Mouse (Mus musculus) right cerebral cortex, adult 2 months (tissue): Measurements from ENCODE around the gene Dusp3.

Source experiments
- DNase-seq, 2 experiments: peaks; one replicate each; pipeline ENCODE4 v3.0.0; 2021 to 2022; ENCODE audit warnings: low spot score in 2 of 2

Dusp3 gene

GRCm38 (mm10) chr11:101986913-101987312 is at the start of gene Dusp3:
Gene Dusp3 (minus strand): TSS chr11:101987013.
- no peak for DNase-seq

GRCm38 (mm10) chr11:102036336-102036735 is 49.5 kb upstream of the Dusp3 start:
- no peak for DNase-seq

DNA sequence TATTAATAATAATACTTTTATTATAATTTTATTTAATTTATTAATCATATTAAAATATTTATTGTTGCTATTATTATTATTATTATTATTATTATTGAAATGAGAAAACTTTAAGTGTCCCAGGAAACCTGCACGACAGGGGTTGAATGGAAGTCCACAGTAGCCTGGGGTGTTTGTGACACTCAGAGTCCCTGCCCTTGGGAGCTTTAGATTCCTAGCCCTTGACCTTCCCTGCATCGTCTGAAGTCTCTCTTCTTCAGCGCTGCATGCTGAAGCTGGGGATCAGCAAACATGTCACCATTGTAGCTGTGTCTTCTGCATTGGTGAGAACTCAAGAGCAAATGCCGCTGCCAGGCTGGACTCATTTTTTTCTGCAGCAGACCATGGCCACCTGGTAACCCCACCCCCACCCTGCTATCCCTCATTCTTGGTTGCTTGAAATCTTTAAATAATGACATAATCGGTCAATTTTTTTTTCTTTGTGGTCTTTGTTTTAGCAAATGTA is 48.7 kb upstream of the Dusp3 start:
- DNase-seq, result no peak

DNA sequence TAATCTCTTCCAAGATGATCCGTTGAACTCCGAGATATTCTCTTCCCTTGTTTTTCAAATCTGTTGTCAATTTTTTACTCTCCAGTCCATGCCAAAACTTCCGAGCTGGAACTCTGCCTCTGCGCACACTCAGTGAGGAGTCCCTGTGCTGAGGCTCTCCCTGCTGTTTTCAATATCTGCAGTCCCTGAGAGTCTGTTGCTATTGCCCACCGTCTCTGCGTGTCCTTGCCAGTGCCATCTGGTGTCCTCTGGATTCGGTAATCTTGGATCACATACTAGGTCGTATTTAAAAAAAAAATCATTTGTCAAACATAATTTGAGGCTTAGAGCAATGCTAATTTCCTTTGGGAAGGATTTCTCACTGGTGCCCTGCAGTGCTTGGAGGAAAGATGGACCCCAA is 48.1 kb upstream of the Dusp3 start:
- DNase-seq, result no peak

GRCm38 (mm10) chr11:102033055-102033591 is 46.3 kb upstream of the Dusp3 start:
- no peak for DNase-seq

GRCm38 (mm10) chr11:102031149-102031548 is 44.3 kb upstream of the Dusp3 start:
- DNase-seq, result peak; percentile 53 to 56

- no peak for DNase-seq
Measured at GRCm38 (mm10) chr11:102029966-102030365, 43.2 kb upstream of the Dusp3 start.

DNA sequence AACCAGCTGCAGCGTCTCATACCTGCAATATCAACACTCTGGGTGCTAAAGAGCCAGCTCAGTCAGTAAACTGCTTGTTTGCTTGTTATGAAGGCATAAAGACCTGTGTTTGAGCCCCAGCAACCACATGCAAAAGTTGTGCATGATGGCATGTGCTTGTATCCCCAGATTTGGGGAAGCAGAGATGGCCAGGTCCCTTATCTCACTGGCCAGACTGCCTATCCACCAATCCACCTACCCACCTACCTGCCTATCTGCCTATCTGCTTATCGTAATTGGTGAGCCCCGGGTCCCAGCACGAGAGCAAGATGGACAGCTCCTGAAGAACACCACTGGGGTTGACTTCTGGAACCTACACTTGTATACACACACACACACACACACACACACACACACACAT is 42.5 kb upstream of the Dusp3 start:
- DNase-seq, result no peak

DNA sequence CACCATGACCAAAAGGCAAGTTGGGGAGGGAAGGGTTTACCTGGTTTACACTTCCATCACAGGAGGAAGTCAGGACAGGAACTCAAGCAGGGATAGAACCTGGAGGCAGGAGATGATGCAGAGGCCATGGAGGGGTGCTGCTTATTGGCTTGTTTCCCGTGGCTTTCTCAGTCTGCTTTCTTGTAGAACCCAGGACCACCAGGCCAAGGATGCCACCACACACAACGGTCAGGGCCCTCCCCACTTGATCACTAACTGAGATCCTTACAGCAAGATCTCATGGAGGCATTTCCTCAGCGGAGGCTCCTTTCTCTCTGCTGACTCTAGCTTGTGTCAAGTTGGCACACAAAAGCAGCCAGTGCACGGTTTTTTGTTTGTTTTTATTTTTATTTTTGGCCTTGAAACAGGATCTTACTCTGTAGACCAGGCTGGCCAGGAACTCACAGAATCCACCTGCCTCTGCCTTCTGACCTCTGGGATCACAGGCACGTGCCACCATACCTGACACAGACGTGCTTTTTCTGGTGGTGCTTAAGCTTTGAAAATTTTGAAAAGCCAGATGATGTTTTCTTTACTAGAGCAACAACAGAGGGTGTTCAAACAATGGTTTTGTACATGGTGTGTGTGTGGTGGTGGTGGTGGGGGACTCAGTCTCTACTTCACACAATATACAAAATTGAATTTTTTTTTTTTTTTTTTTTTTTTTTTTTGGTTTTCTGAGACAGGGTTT is 41.4 kb upstream of the Dusp3 start, which contains the start of gene Mpp3:
TSS of gene Mpp3 (minus strand) at position 375 of the 730 bp plus-strand sequence.
- DNase-seq, result no peak

DNA sequence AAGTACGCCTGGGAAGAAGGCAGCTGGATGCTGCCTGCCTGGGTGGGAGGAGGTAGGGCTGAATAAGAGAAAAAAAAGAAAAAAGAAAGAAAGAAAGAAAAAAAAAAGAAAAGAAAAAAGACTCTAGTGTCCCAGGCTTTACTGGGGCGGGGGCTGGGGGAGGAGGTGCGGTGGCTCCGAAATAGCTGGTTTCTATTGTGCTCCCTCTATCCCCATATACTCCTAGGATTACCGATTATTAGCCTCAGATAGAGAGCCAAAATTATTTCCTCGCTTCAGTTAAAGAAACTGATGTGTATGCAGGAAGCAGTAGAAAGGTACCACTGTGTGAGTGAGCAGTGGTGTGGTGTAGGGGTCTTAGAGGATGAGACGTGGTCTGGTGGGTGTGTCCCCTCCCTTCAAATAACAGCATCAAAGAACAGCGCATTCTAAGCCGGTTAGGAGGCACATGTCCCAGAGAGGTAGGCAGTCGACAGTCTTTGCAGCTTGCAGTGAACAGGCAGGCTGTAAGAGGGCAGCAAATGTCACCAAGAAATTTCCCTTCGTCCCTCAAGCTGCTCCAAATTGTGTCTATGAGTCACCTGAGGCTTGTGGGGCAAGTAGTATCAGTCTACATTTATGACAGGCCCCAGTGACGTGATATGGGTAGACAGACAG is 40.7 kb upstream of the Dusp3 start:
- DNase-seq, result no peak

- DNase-seq, result peak; percentile 56 to 60
Measured at GRCm38 (mm10) chr11:102026694-102027360, 40.0 kb upstream of the Dusp3 start.

DNA sequence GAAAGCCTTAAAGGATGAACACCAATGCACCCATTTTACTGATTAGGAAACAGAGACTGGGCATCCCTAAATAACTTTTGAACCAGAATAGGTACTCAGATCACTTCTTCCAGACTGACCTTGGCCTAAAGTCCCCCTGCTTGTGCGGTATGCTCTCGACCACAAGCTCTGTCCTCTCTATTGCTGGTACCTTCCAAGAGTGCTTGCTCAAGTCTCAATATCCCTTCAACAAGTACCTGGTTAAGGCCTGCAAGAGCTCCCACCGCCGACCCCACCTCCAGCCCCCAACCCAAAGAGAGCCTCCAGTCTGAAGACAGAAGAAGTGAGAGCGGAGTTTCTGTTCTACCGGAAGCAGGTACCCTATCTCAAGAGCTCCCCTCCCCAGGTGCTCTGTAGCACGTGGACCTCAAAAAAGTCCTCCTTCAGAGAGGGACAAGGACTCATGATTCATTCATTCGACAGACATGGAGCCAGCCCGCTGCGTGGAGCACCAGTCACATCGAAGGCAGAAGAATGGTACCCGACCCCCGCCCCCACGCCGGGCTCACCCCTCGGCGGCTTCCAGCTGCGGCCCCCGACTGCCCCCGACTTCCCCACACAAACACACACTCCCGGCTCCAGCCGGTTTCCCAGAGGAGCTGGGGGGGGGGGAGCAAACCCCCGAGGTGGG is 39.3 kb upstream of the Dusp3 start:
- DNase-seq, result peak in 1 of 2 experiments; percentile 42

GRCm38 (mm10) chr11:102025354-102025753 is 38.5 kb upstream of the Dusp3 start:
- DNase-seq, result no peak

DNA sequence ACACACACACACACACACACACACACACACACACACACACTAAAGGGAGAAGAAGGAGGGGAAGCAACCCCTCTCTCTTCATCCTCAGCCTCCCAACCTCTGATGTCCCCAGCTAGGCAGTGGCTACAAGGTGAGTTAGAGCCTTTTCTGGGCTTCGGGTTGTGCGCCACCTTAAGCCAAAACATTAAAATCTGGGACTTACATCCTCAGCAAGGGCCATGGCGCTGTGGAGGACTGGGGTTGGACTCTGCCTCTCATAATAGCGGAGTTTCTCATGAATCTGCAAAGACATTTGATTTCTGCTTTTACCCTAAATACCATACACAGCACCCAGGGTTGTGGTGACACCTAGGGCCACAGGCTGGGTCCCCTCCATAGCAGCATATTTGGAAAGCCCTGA is 38.1 kb upstream of the Dusp3 start:
- DNase-seq, result no peak

DNA sequence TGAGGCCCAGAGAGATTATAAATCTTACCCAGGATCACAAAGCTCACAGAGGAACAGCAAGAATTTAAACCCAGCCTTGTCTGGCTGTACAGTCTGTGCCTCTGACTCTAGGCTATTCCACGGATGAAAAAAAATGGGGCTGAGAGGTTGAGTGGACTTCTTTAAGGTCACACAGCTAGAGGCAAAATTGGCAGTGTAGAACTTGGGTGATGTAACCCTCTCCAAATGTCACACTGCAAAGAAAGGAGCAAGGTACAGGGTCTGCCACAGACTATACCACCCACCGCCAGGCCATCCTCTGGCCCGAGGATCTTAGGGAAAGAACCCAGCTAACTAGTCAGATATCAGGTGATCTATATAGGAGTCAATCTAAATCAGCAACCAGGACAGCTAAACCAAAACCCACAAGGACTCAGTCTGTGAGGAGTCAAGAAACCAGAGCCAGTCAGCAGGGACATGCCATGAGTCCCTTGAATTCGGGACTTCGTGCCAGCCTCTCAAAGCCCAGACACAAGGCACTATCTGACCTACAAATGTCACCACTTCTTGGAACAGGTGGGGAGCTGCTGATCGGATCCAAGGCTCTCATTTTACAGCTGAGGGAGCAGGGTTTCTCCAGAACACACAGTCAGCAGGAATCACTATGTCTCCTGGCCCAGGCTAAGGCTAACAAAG is 37.4 kb upstream of the Dusp3 start:
- DNase-seq, result no peak

GRCm38 (mm10) chr11:102023406-102023805 is 36.6 kb upstream of the Dusp3 start:
- DNase-seq, result peak; percentile 60 to 64

DNA sequence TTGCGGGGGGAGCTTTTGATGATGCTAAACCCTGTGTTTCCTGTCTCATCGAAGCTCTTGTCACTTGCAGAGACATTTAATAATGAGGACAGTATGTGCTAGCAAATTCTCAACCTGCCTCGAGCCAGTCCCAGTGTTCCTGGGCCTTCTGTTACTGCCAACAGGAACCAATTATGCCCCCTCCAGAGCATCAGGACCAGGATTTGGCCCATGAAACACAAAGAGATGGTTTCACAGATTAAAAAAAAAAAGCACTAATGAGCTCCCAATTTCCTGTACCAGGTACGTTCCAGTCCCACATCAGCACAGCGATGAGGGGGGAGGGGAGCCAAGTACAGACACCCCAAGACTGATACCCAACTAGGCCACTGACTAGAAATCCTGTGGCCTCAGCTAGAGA is 34.4 kb upstream of the Dusp3 start:
- DNase-seq, result no peak

DNA sequence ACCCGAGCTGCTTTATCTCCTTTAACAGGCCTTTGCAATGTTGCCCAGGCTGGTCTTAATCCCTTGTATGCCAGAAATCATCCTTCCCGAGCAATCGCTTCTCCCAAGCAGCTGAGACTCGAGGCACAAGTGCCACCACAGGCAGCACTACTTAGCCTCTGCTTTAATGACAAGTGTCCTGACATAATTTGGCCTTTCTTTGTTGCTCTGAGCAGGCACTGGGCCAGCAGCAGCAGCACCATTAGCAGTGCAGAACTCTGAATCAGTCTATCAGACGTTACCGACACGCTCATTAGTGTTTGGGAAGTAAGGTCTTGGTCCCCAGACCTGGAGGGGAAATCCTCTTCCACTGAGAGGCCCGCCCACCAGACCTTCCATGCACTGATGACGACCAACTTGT is 32.9 kb upstream of the Dusp3 start:
- DNase-seq, result no peak

GRCm38 (mm10) chr11:102016136-102016535 is 29.3 kb upstream of the Dusp3 start:
- DNase-seq, result no peak

GRCm38 (mm10) chr11:102015472-102015871 is 28.7 kb upstream of the Dusp3 start:
- no peak for DNase-seq

DNA sequence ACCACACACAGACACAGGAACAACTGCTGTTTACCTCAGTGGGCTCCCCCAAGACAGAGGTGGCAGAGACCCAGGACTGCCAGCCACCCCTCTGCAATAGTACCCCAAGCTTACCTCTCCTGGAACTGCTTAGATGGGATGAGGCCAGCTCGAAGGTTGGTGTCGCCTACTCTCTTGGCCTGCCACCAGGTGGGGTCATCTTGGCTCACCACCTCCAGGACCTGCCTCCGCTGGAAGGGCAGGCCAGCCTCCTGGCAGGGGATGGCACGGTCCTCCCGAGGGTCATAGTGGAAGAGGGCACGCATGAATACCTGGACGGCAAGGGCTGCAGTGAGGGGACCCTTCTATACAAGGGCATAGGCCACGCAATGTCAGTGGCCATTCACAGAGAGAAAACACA is 26.4 kb upstream of the Dusp3 start:
- DNase-seq, result no peak
